Mouse (Mus musculus): Measurements from ENCODE around the gene Thada.

DNA sequence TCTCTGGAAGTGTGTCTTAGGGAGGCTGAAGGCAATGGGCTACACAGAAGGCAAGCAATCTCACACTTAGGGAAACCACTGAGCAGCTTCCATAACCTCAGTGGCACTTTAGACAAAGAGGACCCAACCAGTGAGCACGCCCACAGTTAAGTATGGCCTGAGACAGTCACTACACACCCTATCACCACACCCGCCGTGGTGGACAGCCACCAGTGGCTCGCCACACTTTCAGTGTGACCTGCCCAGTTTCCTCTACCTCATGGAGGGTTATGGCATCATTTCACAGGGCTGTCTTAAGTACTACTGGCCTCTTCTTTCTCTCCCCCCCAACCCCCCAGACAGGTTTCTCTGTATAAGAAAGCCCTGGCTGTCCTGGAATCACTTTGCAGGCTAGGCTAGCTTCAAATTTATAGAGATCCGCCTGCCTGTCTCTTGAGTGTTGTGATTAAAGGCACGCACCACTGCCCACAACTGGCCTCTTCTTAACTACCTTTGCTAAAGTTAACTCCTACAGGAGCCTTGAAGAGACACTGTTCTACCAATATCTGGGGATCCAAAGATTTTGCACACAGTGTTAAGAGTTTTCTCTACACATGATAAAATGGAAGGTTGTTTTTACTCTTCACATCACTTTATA, 194.3 kb downstream of the Thada start:
- TF ChIP-seq CTCF (IDR thresholded peaks at IDR 0.05; ENCODE audit: low read depth): no peak
- no peak for TF ChIP-seq EP300 (optimal IDR thresholded peaks at IDR 0.05)

Data from stomach, postnatal 0 days (tissue).